Mouse (Mus musculus) Patski (cell line): ENCODE measurements around the gene Msrb1. TPM values are rescaled to one million over a fixed set of nuclear protein-coding genes. Genes with fewer than 3 reads are reported as not detected.
"Not testable (repeated sequence)": the region's sequence is repeated elsewhere in the genome, so short reads cannot be mapped to it uniquely, and the experiment has no call there.

ENCODE experiments used
- ATAC-seq: fragments of 100-300 bp; one replicate; pipeline ENCODE4 v1.8.0; 2021
- CTCF ChIA-PET: fragments of 350-600 bp; sonication (Branson Sonifier 250); formaldehyde crosslinking; loops from one replicate; lab custom pipeline; 2022; ENCODE audit warnings: inconsistent platforms; lab: Charles Lee
- POLR2A ChIA-PET: fragments of 350-600 bp; sonication (Branson Sonifier 250); formaldehyde crosslinking; loops from one replicate; lab custom pipeline; 2022; ENCODE audit warnings: antibody characterized with exemption, inconsistent platforms; lab: Charles Lee
- DNase-seq: peaks from one replicate; pipeline ENCODE4 v3.0.0-alpha.2; 2011; ENCODE audit warnings: low read depth, low spot score
- H3K27me3 ChIP-seq: fragments of 371-371 bp; one replicate; pipeline ENCODE4 v1.5.1; 2021
- CTCF ChIP-seq: fragments of 100-300 bp; IDR thresholded peaks from one replicate; pipeline ENCODE4 v1.5.1; 2021
- in situ Hi-C: fragments of 300-500 bp; cut with MboI; formaldehyde crosslinking; loops from 3 replicates; pipeline ENCODE4 v1.11.1; 2018; ENCODE audit warnings: low pct_unique_long_range_greater_than_20kb, mixed read lengths
- polyA plus RNA-seq: library from polyadenylated mRNA; unstranded; gene quantifications from one replicate; pipeline ENCODE4 v1.2.3, GENCODE M21; 2021

Gene Msrb1
- polyA plus RNA-seq, 1 experiment from 2014 or later: 100 TPM

DNA sequence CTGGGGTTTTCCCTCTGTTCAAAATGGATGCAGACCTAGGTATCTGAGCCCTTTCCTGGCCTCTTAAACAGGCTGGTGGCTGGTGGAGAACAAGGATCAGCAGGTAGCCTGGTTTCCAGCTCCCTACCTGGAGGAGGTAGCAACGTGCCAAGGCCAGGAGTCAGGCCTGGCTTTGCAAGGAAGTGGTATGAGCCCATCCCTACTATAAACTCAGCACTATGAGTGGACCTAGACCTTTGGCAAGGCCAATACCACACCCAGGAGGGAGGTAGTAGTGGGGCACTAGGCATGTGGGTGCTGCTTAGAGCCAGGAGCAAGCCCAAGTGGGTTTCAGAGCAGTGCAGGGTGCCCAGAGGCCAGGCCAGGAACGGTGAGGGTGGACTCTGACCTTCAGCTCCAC is 37.0 kb upstream of the Msrb1 start:
- H3K27me3 ChIP-seq: no peaks in the 10 kb centered on the region
- TF ChIP-seq CTCF: no peak
- ATAC-seq: no peak
- CTCF ChIA-PET: no interaction called here
- POLR2A ChIA-PET: no interaction called here
- in situ Hi-C loops: no loop called here
- no peak for DNase-seq

DNA sequence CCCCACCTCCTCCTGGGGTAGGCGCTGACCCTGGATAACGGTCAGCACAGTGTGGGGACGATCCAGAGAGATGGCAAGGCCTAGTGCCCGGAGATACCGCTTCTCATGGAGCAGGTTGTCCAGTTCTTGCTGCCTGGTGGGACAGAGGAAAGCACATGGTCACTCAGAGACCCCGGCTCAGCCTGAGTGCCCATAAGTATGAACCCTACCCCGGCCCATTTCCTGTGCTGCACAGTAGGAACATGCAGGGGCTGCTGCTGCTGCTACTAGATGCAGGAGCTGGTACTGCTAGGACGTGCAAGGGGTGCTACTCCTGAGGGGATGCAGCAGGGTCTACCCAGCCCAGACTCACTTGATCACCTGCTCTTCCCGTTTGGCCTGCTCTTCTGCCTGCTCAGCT is 35.2 kb upstream of the Msrb1 start:
- ChIA-PET CTCF (no interaction called here), POLR2A (interaction anchor here (1.4 kb wide), 1 partner anchor 21 kb away, joined by 4 read pairs; no protein-coding TSS in a partner anchor)
- ATAC-seq (no peak), DNase-seq (no peak)
- no peaks in the 10 kb centered on the region for H3K27me3 ChIP-seq
- in situ Hi-C loops: no loop called here
- TF ChIP-seq CTCF: no peak

DNA sequence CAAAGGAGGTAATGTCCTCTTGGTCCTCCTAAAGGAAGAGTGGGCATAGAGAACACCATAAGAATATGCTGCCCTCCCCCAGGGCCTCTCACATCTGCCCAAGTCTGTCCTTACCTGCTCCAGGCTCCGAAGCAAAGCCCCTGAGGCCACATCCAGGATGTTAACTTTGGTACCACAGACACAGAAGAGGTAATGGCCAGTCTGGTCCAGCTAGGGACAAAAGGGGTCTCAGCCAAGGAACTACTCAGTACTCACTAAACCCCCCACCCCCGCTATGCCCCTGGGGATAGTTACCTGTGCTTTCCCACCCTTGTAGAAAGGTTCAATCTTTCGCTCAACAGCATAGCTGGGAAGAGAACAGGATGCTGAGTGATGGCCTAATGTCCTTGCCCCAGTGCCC is 30.6 kb upstream of the Msrb1 start:
- ChIA-PET POLR2A (interaction anchor here (2.3 kb wide), 1 partner anchor 8 kb away, joined by 11 read pairs; no protein-coding TSS in a partner anchor), CTCF (interaction anchor here (1.0 to 2.1 kb wide), 2 partner anchors 15 to 34 kb away, joined by 3 to 4 read pairs; no protein-coding TSS in a partner anchor)
- no peak for TF ChIP-seq CTCF
- H3K27me3 ChIP-seq: no peaks in the 10 kb centered on the region
- no peak for ATAC-seq
- in situ Hi-C loops: no loop called here
- DNase-seq: no peak

DNA sequence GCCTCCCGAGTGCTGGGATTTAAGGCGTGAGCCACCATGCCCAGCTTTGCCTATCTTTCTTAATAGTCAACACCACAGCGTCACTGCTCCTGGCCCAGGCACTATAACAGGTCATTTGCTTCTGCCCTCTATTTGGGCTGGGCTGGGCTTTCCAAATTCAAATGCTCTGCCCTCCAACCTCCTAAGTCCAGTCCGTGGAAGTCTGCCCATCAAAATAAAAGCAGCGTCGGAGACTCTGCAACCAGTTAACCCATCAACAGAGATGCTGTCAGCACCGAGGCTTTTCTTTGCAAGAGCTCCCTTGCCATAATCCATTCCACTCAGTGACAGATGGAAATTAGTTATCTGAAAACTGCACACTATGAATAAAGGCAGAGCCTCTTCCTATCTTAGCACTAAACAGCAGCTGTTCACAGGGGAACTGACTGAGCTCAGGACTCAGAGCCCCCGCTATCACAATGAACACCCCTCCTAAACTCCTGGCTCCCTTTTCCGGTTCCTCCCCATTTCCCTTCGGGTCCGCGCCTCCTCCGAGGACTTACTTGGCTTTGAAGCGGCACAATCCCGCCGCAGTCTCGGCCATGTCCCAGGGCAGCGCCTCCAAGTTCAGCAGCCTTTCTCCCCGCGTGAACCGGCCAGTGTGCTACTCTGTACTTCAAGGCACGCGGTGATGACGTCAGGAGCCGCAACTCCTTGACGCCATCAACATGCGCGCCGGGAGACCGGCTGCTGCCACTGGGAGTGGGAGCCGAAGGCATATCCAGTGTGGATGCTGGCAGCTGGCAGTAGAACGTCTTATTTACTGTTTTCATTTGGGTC is 29.3 kb upstream of the Msrb1 start, which contains the start of gene Tbl3:
TSS of gene Tbl3 (minus strand) at position 679 of the 819 bp plus-strand sequence.
- peak; percentile 71 for DNase-seq
- CTCF ChIA-PET: interaction anchor here (1.0 to 2.1 kb wide), 2 partner anchors 36 to 79 kb away, joined by 3 to 4 read pairs; no protein-coding TSS in a partner anchor
- in situ Hi-C loops: no loop called here
- ATAC-seq: peak; percentile 42
- H3K27me3 ChIP-seq: no peaks in the 10 kb centered on the region
- TF ChIP-seq CTCF: no peak
- POLR2A ChIA-PET: interaction anchor here (0.5 to 2.3 kb wide), 5 partner anchors 10 to 37 kb away, joined by 3 to 11 read pairs (median 3); partner anchors contain the start of gene Zfp598

DNA sequence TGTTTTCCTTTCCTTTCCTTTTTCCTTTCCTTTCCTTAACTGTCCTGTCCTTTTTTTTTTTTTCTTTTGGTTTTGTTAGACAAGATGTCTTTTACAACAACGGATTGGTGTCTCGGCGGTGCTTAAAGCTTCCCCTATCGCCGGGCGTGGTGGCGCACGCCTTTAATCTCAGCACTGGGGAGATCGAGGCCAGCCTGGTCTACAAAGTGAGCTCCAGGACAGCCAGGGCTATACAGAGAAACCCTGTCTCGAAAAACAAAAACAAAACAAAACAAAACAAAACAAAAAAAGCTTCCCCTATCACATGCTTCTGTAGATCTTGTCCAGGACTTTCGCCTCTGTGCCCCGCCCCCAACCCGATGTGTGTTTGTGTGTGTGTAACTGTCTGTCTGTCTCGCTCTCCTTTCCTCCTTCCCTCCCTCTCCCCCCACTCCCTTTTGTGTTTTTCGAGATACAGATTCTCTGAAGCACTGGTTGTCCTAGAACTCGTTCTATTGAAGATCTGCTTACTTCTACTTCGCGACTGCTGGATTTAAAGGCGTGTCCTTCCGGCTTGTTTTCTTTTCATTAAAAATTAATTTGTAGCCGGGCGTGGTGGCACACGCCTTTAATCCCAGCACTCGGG is 28.5 kb upstream of the Msrb1 start:
- no peak for ATAC-seq
- in situ Hi-C loops: no loop called here
- CTCF ChIA-PET: interaction anchor here (1.0 to 1.4 kb wide), 2 partner anchors 17 to 79 kb away, joined by 3 read pairs; no protein-coding TSS in a partner anchor
- no peak for TF ChIP-seq CTCF
- no peaks in the 10 kb centered on the region for H3K27me3 ChIP-seq
- POLR2A ChIA-PET: interaction anchor here (0.9 to 2.3 kb wide), 3 partner anchors 10 to 38 kb away, joined by 3 to 11 read pairs (median 4); partner anchors contain the start of gene Zfp598
- DNase-seq: no peak

DNA sequence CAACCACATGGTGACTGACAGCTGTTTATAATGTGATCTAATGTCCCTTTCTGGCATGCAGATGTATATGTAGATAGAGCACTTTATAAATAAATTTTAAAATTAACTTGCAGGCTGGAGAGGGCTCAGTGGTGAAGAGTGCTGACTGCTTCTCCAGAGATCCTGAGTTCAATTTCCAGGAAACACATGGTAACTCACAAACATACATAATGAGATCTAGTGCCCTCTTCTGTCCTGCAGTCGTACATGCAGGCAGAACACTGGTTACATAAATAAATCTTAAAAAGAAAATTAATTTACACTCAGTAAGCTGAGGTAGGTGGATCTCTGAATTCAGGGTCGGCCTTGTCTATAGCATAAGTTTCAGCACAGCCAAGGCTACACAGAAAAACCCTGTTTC is 27.8 kb upstream of the Msrb1 start:
- POLR2A ChIA-PET: no interaction called here
- CTCF ChIA-PET: interaction anchor here (1.4 kb wide), 1 partner anchor 18 kb away, joined by 3 read pairs; no protein-coding TSS in a partner anchor
- TF ChIP-seq CTCF: no peak
- DNase-seq: no peak
- H3K27me3 ChIP-seq: no peaks in the 10 kb centered on the region
- ATAC-seq: no peak
- in situ Hi-C loops: no loop called here

DNA sequence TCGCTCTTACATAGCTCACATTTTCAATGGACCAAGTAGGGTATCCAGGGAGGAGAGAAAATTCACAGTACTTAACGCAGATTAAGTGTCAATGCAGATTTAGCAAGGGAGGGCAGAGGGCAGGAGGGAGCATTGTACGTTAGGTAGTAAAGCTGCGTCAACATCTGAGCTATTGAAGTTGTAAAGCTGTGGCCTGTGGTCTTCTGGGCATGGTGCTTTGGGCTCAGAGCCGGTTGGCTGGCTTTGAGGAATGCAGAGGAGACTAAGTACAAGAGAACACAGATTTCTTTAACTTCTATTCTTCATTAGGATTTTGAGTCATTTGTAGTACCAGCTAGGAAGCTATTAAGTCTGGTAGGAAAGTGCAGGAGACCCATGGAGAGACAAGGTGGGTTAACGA is 20.9 kb upstream of the Msrb1 start:
- no peaks in the 10 kb centered on the region for H3K27me3 ChIP-seq
- no peak for DNase-seq
- ATAC-seq: no peak
- ChIA-PET POLR2A (interaction anchor here (1.0 kb wide), 1 partner anchor 12 kb away, joined by 3 read pairs; the partner anchor contains the start of gene Rpl3l), CTCF (interaction anchor here (1.0 kb wide), 1 partner anchor 243 kb away, joined by 3 read pairs; no protein-coding TSS in a partner anchor)
- in situ Hi-C loops: no loop called here
- no peak for TF ChIP-seq CTCF

DNA sequence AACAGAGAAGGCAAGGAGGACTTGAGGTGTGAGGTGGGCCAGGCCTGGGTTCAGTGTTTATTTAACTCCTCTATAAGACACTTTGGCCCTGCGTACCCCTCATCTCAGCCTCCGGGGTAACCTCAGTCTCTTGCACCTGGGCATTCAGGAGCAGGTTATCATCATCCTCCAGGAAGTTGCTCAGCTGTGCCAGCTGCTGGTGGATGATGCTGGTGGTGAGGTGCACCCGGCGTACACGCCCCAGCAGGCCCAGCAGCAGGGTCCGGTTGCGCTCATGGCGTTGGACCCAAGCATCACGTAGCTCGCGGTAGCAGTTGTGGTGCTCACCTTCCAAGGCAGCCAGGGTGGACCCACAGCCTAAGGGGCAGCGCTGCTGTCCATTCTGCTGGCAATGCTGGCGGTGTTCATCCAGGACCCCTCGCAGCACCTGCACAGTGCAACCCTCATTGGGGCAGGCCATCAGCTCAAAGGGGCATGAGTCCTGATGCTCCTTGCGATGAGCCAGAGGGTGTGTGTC is 20.2 kb upstream of the Msrb1 start:
- in situ Hi-C loops: no loop called here
- H3K27me3 ChIP-seq: no peaks in the 10 kb centered on the region
- ATAC-seq (no peak), DNase-seq (no peak)
- CTCF ChIA-PET: interaction anchor here (1.0 kb wide), 1 partner anchor 243 kb away, joined by 3 read pairs; no protein-coding TSS in a partner anchor
- TF ChIP-seq CTCF: no peak
- POLR2A ChIA-PET: no interaction called here

DNA sequence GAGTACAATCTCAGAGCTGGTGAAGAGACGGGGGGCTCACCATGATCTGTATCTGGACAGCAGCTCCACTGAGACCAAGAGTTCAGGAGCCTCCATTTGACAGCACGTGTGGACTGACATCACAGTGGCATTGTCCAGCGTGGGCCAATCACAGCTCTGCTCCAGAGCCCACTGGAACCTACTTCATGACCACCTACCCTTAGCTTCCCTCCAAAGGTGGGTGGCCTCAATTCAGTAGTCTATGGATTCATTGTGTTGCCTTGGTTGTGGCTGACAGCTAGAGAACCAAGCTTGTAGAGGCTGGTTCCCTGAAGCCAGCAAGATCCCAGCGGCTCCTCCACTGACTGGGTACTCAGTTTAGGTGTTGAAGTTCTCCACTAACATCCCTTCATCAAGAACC is 18.5 kb upstream of the Msrb1 start, which contains the start of the genes Rnf151 and Rps2:
TSS of gene Rnf151 (minus strand) at position 121 of the 400 bp plus-strand sequence.
TSS of gene Rps2 (plus strand) at position 174 of the 400 bp plus-strand sequence.
- ChIA-PET POLR2A (no interaction called here), CTCF (no interaction called here)
- in situ Hi-C loops: no loop called here
- no peak for DNase-seq
- no peaks in the 10 kb centered on the region for H3K27me3 ChIP-seq
- no peak for ATAC-seq
- TF ChIP-seq CTCF: no peak

DNA sequence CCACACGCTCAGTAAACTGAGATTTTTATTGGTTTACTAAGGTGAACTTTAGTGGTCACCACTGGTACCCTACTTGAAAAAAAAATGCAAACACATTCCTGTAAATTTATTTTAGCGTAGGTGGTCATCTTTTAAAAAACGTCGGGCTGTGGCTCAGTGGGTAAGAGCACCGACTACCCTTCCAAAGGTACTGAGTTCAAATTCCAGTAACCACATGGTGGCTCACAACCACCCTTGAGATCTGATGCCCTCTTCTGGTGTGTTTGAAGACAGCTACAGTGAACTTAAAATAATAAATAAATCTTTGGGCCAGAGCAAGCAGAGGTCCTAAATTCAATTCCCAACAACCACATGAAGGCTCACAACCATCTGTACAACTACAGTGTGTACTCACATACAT is 17.5 kb upstream of the Msrb1 start:
- DNase-seq, CTCF ChIA-PET, in situ Hi-C loops, H3K27me3 ChIP-seq, ATAC-seq: not testable (repeated sequence)
- POLR2A ChIA-PET: interaction anchor here (0.8 kb wide), 1 partner anchor 18 kb away, joined by 7 read pairs; no protein-coding TSS in a partner anchor
